22 mouse cellular contexts compared by ENCODE assay signal in the genomic region with DNA sequence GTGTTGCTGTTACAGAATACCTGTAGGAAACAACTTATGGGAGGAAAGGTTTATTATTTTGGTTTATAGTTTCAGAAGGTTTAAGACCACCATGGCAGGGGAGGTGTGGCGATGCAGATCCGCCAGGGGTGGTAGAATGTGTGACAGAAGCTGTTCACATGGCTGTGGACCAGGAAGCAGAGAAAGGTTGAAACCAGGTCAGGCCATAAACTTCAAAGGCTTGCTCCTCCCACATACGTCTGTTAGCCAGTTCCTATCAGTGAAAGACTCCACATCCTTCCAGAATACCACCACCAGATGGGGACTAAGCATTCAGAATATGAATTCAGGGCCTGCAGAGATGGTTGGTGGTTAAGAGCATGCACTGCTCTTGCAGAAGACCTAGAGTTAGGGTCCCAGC.
DNase-seq lines count a peak whose midpoint lies in the region; ATAC-seq and TF ChIP-seq lines count a peak whose summit lies in the region.
"Had no signal": no experiment of that assay in that cellular context is flagged by ENCODE, and none has a peak within 500 bp of the region (broad histone marks: within the 10 kb centered on the region; RNA-seq: fewer than 3 reads in every experiment).

No protein-coding gene starts in this region.

- TF ChIP-seq CTCF in intestine, postnatal 0 days (IDR thresholded peaks at IDR 0.05; ENCODE audit: low read depth) = 0 out of 2 replicates have a peak, but pooled peaks have one; percentile 16

- H3K4me3 ChIP-seq in intestine, postnatal 0 days (ENCODE audit: low read depth, low read length) = no peak overlapping the region
- no peak overlapping the region for H3K4me3 ChIP-seq in intestine, embryonic 16.5 days (ENCODE audit: low read length)
- H3K4me3 ChIP-seq in forebrain, embryonic 14.5 days (ENCODE audit: low read depth, low read length) = no peak overlapping the region
- H3K4me3 ChIP-seq: forebrain, embryonic 13.5 days; heart, embryonic 10.5 days; hindbrain, embryonic 10.5 days; left cerebral cortex, adult 2 months; limb, embryonic 15.5 days; liver, embryonic 15.5 days; lung, embryonic 15.5 days had no signal

- no peaks in the 10 kb centered on the region for H3K27me3 ChIP-seq in intestine, postnatal 0 days (replicated peaks; ENCODE audit: control insufficient read depth, insufficient read depth, low read length)
- H3K27me3 ChIP-seq in intestine, embryonic 16.5 days (replicated peaks; ENCODE audit: control insufficient read depth, insufficient read depth, low read length) = no peaks in the 10 kb centered on the region
- H3K27me3 ChIP-seq in forebrain, embryonic 14.5 days (replicated peaks; ENCODE audit: control insufficient read depth, insufficient read depth, low read length) = no peaks in the 10 kb centered on the region
- H3K27me3 ChIP-seq: forebrain, embryonic 13.5 days; limb, embryonic 15.5 days; liver, embryonic 15.5 days; lung, embryonic 15.5 days had no signal

- H3K4me2 ChIP-seq in intestine, postnatal 0 days (replicated peaks; ENCODE audit: low read depth) = no peak overlapping the region
- H3K4me2 ChIP-seq in intestine, embryonic 16.5 days (ENCODE audit: low read depth, low read length) = no peak overlapping the region
- H3K4me2 ChIP-seq in forebrain, embryonic 14.5 days (ENCODE audit: low read length) = no peak overlapping the region
- H3K4me2 ChIP-seq: forebrain, embryonic 13.5 days; limb, embryonic 15.5 days; liver, embryonic 15.5 days; lung, embryonic 15.5 days; midbrain, embryonic 11.5 days had no signal

- 0 out of 2 replicates have a peak, but pooled peaks have one; percentile 38 for ATAC-seq in intestine, postnatal 0 days
- ATAC-seq in intestine, embryonic 16.5 days = no peak
- ATAC-seq in forebrain, embryonic 14.5 days = no peak
- ATAC-seq: forebrain, embryonic 13.5 days had no signal

- no peak overlapping the region for H3K9ac ChIP-seq in intestine, postnatal 0 days (ENCODE audit: low read depth, low read length)
- H3K9ac ChIP-seq in intestine, embryonic 16.5 days (ENCODE audit: low read depth, low read length) = no peak overlapping the region
- H3K9ac ChIP-seq in forebrain, embryonic 14.5 days (ENCODE audit: low read length) = no peak overlapping the region
- H3K9ac ChIP-seq: forebrain, embryonic 13.5 days; limb, embryonic 15.5 days; liver, embryonic 15.5 days; lung, embryonic 15.5 days had no signal

- DNase-seq in CD4-positive helper T cell, adult 2 months (ENCODE audit: low read depth, low spot score) = peak; percentile 74
- DNase-seq in forelimb bud, embryonic 11.5 days (ENCODE audit: low read depth, low spot score) = peak; percentile 20
- DNase-seq in thymus, postnatal 10 days (ENCODE audit: low spot score in 2 of 2) = peak; percentile 5 to 14
- no peak for DNase-seq in urinary bladder, postnatal 25 days (ENCODE audit: low spot score)
- DNase-seq in heart, postnatal 4 days = no peak
- DNase-seq in forebrain, embryonic 14.5 days (ENCODE audit: low spot score) = no peak
- DNase-seq: adrenal gland, postnatal 14 days; cerebellum, adult 8-10 months; cerebellum, postnatal 36 days; kidney, adult 9 months; right cerebral cortex, postnatal 14 days had no signal

- H3K4me1 ChIP-seq in intestine, postnatal 0 days (replicated peaks; ENCODE audit: control insufficient read depth, insufficient read depth, low read length) = no peaks in the 10 kb centered on the region
- H3K4me1 ChIP-seq in intestine, embryonic 16.5 days (ENCODE audit: control insufficient read depth, insufficient read depth, low read length) = peaks cover 5% of the 10 kb centered on the region; the same call in 1 of the 2 replicates
- no peaks in the 10 kb centered on the region for H3K4me1 ChIP-seq in forebrain, embryonic 14.5 days (ENCODE audit: control insufficient read depth, insufficient read depth, low read length)
- H3K4me1 ChIP-seq: forebrain, embryonic 13.5 days; heart, embryonic 10.5 days; limb, embryonic 15.5 days; liver, embryonic 15.5 days had no signal

- no peaks in the 10 kb centered on the region for H3K36me3 ChIP-seq in intestine, postnatal 0 days (ENCODE audit: control insufficient read depth, insufficient read depth)
- no peaks in the 10 kb centered on the region for H3K36me3 ChIP-seq in intestine, embryonic 16.5 days (ENCODE audit: control insufficient read depth, insufficient read depth, low read length)
- H3K36me3 ChIP-seq in forebrain, embryonic 14.5 days (ENCODE audit: control insufficient read depth, insufficient read depth, low read length) = no peaks in the 10 kb centered on the region
- H3K36me3 ChIP-seq: heart, embryonic 10.5 days; hindbrain, embryonic 10.5 days; limb, embryonic 15.5 days; liver, embryonic 15.5 days; lung, embryonic 15.5 days had no signal

- no peaks in the 10 kb centered on the region for H3K9me3 ChIP-seq in intestine, postnatal 0 days (ENCODE audit: control insufficient read depth)
- no peaks in the 10 kb centered on the region for H3K9me3 ChIP-seq in intestine, embryonic 16.5 days (ENCODE audit: control insufficient read depth, low read length)
- no peaks in the 10 kb centered on the region for H3K9me3 ChIP-seq in forebrain, embryonic 14.5 days (replicated peaks; ENCODE audit: control insufficient read depth, low read length)
- H3K9me3 ChIP-seq: forebrain, embryonic 13.5 days; heart, embryonic 10.5 days; hindbrain, embryonic 10.5 days; limb, embryonic 15.5 days; liver, embryonic 15.5 days; lung, embryonic 15.5 days had no signal

- 68% methylated on average over 3 of the region's 3 CpGs for WGBS in intestine, postnatal 0 days
- WGBS in intestine, embryonic 16.5 days = 82% methylated on average over 3 of the region's 3 CpGs
- WGBS in forebrain, embryonic 14.5 days = 92% methylated on average over 3 of the region's 3 CpGs

- no peak overlapping the region for H3K27ac ChIP-seq in intestine, postnatal 0 days (ENCODE audit: low read depth, low read length)
- H3K27ac ChIP-seq in intestine, embryonic 16.5 days (ENCODE audit: low read length) = no peak overlapping the region
- H3K27ac ChIP-seq in forebrain, embryonic 14.5 days (ENCODE audit: low read depth, low read length) = no peak overlapping the region
- H3K27ac ChIP-seq: forebrain, embryonic 13.5 days; heart, embryonic 10.5 days; hindbrain, embryonic 10.5 days; left cerebral cortex, adult 2 months; limb, embryonic 15.5 days; liver, embryonic 15.5 days; lung, embryonic 15.5 days; macrophage had no signal

Comparison
In these comparisons a context has a peak if more than half of its experiments do, and no peak if none do; other contexts are left out.
1. DNase-seq: peak in CD4-positive helper T cell, adult 2 months (single experiment), forelimb bud, embryonic 11.5 days (single experiment) and thymus, postnatal 10 days (2 of 2); none in urinary bladder, postnatal 25 days (single experiment), heart, postnatal 4 days (single experiment) and forebrain, embryonic 14.5 days (single experiment).